ENCODE assay signal across 28 mouse cellular contexts in genomic region chr7:19859740-19860139, GRCm38 (mm10). TPM values are rescaled to one million over a fixed set of nuclear protein-coding genes. Genes with fewer than 3 reads are reported as not detected.
"Had no signal": no experiment of that assay in that cellular context is flagged by ENCODE, and none has a peak within 500 bp of the region (broad histone marks: within the 10 kb centered on the region; RNA-seq: fewer than 3 reads in every experiment).

No protein-coding gene starts in this region.

- DNase-seq: kidney, adult 11 months; kidney, adult 8-10 months; kidney, postnatal 10 days; kidney, postnatal 36 days; layer of hippocampus, adult 9-11 months; liver; lung, adult 18-20 months; lung, postnatal 10 days; lung, postnatal 36 days; midbrain, embryonic 14.5 days; retina, postnatal 1 day; right cerebral cortex, postnatal 25 days; spleen, adult 18-20 months had no signal

- ATAC-seq: intestine, embryonic 15.5 days; liver, embryonic 12.5 days had no signal

RNA-seq across cellular contexts. Expression of gene Ceacam16, which starts 1.4 kb away (rescaled TPM):
- total RNA-seq: layer of hippocampus, adult 18-20 months; layer of hippocampus, postnatal 25 days; left cerebral cortex, adult 18-20 months; left cerebral cortex, postnatal 25 days; midbrain, postnatal 0 days had no signal
- polyA plus RNA-seq: intestine, embryonic 15.5 days; kidney, embryonic 15.5 days; limb, embryonic 10.5 days; limb, embryonic 13.5 days; liver, embryonic 12.5 days; liver, embryonic 15.5 days; lung, embryonic 15.5 days; midbrain, embryonic 14.5 days; neural tube, embryonic 12.5 days; stomach, embryonic 15.5 days had no signal

RNA-seq across cellular contexts. Expression of gene Gm19345, which starts 7.9 kb away (rescaled TPM):
- polyA plus RNA-seq: limb, embryonic 10.5 days; limb, embryonic 13.5 days; liver, embryonic 12.5 days; liver, embryonic 15.5 days; lung, embryonic 15.5 days had no signal

RNA-seq across cellular contexts. Expression of gene Ceacam19, which starts 28.0 kb away (rescaled TPM):
- total RNA-seq: layer of hippocampus, adult 18-20 months; layer of hippocampus, postnatal 25 days; left cerebral cortex, adult 18-20 months; left cerebral cortex, postnatal 25 days had no signal
- polyA plus RNA-seq: intestine, embryonic 15.5 days; kidney, embryonic 15.5 days; limb, embryonic 10.5 days; liver, embryonic 12.5 days; liver, embryonic 15.5 days; lung, embryonic 15.5 days; midbrain, embryonic 14.5 days; midbrain, postnatal 0 days; neural tube, embryonic 12.5 days; neural tube, embryonic 15.5 days had no signal
